Mouse (Mus musculus): ENCODE results near the gene Kcnip2. TPM values are rescaled to one million over a fixed set of nuclear protein-coding genes. Genes with fewer than 3 reads are reported as not detected.

Kcnip2 gene
- total RNA-seq, 1 experiment from 2014 or later: not detected

- ATAC-seq (replicated peaks; ENCODE audit: low read depth, poor library complexity, severe bottlenecking): peak; percentile 95
These were observed 32.5 kb downstream of the Kcnip2 start, which contains the start of gene Mgea5 for GRCm38 (mm10) chr19:45783181-45783932. Gene Mgea5 (minus strand): TSS chr19:45783837.

GRCm38 (mm10) chr19:45782315-45783001 lies 33.4 kb downstream of the Kcnip2 start:
- ATAC-seq (replicated peaks; ENCODE audit: low read depth, poor library complexity, severe bottlenecking): peak; percentile 55

DNA sequence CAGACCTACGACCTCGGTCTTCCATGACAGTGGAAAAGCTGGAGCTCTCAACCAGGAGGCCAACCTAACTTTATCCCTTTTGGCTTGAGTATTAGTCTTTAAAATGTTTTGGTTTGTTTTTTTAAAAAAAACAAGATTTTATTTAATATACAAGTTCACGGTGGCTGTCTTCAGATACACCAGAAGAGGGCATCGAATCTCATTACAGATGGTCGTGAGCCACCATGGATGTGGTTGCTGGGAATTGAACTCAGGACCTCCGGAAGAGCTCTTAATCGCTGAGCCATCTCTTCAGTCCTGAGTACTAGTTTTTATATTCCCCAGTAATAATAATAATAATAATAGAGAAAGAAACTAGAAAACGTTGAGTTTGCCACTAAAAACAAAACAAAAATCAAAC lies 34.2 kb downstream of the Kcnip2 start:
- no peak for ATAC-seq (replicated peaks; ENCODE audit: low read depth, poor library complexity, severe bottlenecking)

DNA sequence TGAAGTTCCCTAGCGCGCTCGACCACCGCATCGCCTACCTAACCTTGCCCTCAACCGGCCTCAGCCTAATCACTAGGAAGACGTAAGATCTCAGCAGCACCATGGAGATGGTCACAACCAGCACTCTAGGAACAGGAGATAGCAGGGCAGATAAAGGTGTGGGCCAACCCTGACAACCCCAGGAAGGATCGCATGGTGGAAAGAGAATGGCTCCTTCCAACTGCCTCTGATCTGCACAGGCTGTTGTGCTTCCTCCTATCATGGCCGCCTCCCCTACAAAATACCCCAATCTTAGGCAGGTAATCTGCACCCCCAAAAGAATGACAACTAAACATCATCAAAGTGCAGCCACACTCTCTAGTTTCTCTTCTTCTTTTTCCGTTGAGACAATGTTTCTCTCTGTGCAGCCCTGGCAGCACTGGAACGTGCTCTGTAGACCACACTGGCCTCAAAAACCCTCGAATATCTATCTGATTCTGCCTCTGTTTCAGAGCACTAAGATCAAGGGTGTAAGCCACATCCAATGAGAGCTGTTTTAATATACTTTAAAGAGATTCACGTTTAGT lies 35.4 kb downstream of the Kcnip2 start:
- ATAC-seq (replicated peaks; ENCODE audit: low read depth, poor library complexity, severe bottlenecking): no peak

- ATAC-seq (replicated peaks; ENCODE audit: low read depth, poor library complexity, severe bottlenecking): no peak
These were observed 40.4 kb downstream of the Kcnip2 start for GRCm38 (mm10) chr19:45775486-45775885.

DNA sequence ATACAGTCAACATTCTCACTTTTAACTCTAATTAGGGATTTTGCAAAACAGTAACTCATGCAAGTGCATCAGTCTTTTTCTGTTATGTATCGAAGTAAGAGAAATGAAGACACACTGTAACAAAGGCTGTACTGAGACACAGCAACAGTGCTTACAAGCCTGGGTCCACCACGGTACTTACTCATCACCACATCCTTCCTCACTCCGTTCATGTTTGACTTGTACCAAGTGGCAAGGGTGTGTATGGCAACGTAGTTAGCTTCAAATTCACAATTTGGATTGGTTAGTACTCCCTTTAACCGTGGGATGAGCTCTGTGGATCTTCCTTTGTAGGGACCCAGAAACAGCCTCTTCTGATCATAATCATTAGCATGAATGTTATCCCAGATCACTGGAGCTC lies 44.4 kb downstream of the Kcnip2 start:
- no peak for ATAC-seq (replicated peaks; ENCODE audit: low read depth, poor library complexity, severe bottlenecking)

DNA sequence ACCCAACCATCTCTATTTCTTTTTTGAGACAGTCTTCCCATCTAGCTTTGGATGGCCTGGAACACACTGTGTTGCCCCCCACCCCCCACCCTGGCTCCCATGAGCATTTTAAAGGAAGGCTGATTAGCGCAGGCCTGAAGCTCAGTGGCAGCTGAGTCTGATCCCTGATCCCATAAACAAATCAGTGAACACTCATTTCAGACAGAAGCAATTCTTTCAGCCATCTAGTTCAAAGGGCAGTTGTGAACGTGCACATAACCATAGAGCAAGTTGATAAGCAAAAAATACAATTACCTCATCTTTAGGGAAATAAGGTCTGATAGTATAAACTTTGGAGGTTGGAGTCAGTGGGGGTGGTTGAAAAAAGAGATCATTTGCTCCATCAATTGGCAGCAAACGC lies 55.1 kb downstream of the Kcnip2 start:
- no peak for ATAC-seq (replicated peaks; ENCODE audit: low read depth, poor library complexity, severe bottlenecking)

DNA sequence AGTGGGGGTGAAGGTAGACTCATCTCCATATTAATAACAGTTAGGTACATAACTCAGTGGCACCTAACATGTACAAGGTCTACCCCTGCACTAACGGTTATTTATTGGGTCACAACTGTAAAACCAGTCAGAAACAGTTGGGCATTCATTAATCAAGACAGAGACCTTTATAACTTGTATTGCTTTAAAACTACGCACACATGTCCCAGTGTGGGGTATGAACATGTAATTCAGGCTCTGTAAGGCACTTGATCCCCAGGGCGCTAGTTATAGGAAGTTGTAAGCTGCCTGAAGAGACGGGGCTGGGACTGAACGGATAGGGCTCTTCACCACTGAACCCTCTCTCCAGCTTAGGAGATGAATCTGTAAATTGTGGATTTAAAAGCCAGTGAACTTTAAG lies 57.2 kb downstream of the Kcnip2 start:
- no peak for ATAC-seq (replicated peaks; ENCODE audit: low read depth, poor library complexity, severe bottlenecking)

DNA sequence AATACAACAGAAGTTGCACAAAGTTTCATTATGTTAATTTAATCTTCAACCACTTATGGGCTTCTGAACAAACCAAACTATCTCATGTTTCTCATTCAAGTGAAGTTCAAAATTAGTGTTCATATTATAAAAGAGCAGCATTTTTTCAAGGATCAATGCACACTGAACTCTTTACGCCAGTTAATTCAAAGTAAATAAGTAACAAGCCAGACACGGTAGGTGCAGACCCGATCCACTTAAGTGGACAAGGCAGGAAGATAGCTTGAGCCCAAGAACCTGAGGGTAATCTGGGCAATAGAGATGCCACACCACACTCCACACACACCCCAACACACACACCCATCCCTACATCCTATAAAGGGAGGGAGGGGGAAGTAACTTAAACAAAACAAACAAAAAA lies 62.3 kb downstream of the Kcnip2 start:
- ATAC-seq (replicated peaks; ENCODE audit: low read depth, poor library complexity, severe bottlenecking): no peak

DNA sequence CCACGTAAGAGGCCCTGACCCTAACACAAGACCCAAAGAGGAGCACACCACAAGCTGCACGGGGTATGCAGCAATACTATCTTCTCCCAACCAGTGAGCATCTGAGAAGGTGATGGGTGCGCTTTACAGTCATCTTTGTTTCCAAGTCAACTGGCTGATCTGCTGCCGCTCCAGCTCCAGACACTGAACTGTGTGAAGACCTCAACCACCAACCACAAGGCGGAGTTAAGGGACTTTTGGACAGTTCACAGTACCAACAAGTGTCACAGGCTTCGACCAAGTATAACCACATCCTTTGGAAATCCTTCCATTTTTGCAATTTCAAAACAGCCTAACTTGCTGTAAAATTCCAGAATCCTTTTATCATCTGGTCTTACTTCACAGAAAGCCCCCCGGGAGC lies 64.0 kb downstream of the Kcnip2 start:
- no peak for ATAC-seq (replicated peaks; ENCODE audit: low read depth, poor library complexity, severe bottlenecking)

- ATAC-seq (replicated peaks; ENCODE audit: low read depth, poor library complexity, severe bottlenecking): peak; percentile 61
These were observed 66.4 kb downstream of the Kcnip2 start, which contains the start of gene Npm3 for GRCm38 (mm10) chr19:45749243-45750043. Gene Npm3 (minus strand): TSS chr19:45749591.

DNA sequence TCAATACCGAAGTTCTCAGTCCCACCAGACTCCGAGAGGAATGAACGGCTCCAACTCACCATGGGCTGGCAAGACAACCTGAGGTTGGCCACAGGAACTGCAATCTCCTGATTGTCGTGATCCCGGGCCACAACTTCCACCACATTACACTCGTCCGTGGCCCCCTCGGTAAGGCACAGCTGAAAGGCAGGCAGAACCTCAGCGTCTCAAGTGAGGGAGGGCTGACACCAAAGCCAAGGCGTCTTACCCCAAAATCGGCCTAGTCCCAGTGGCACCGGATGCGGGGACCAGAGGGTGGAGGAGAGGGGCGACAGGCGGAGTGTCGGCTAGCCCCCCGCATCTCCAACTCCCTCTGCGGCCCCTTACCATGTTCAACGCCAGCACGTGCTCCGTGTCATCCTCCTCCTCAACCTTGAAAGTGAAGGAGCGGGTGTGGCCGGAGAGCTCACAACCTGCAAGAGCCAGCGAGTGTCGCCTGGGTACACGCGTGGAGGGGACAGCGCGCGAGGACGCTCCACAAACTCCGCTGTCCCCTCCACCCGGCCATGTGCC lies 67.1 kb downstream of the Kcnip2 start:
- 0 out of 2 replicates have a peak, but pooled peaks have one; percentile 11 for ATAC-seq (replicated peaks; ENCODE audit: low read depth, poor library complexity, severe bottlenecking)

GRCm38 (mm10) chr19:45748206-45748605 lies 67.7 kb downstream of the Kcnip2 start:
- no peak for ATAC-seq (replicated peaks; ENCODE audit: low read depth, poor library complexity, severe bottlenecking)

DNA sequence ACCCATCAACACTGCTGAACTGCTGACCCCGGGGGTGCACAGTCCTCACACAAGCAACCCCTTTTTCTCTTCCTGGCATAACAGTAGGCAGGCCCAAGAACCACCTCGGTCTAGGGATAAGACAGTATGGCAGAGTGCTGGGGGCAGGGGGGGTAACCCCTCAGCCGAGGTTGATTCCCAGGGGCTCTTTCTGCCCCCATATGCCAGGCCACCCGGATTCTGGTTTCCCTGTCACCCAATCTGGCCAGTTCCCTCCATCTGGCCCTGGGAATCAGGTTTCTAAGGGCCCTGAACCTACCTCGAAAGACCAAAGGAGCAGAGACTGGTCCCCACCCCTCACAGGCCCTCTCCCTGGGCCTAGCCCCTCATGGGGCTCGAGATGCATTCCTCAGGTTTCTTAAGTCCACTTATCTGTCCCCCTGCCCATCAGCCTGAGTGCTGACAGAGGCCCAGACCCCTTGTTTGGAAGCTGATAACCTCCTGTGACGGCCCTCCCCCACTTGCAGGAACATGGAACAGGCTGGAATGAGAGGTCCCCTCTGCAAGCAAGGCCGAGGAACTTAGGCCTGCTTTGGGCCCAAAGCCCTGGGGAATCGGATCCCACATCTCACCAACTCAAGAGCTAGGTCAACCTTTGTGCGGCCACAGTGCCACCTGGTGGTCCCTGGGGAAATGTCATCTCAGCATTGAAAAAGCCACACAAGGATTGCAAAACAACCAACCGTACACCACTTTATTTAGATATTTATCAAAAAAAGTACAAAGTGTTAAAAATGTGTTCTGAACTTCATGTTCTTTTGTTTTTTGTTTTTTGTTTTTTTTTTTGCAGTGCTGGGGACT lies 68.6 kb downstream of the Kcnip2 start:
- ATAC-seq (replicated peaks; ENCODE audit: low read depth, poor library complexity, severe bottlenecking): peak; percentile 62

GRCm38 (mm10) chr19:45746153-45747020 lies 69.5 kb downstream of the Kcnip2 start:
- ATAC-seq (replicated peaks; ENCODE audit: low read depth, poor library complexity, severe bottlenecking): peak; percentile 42

DNA sequence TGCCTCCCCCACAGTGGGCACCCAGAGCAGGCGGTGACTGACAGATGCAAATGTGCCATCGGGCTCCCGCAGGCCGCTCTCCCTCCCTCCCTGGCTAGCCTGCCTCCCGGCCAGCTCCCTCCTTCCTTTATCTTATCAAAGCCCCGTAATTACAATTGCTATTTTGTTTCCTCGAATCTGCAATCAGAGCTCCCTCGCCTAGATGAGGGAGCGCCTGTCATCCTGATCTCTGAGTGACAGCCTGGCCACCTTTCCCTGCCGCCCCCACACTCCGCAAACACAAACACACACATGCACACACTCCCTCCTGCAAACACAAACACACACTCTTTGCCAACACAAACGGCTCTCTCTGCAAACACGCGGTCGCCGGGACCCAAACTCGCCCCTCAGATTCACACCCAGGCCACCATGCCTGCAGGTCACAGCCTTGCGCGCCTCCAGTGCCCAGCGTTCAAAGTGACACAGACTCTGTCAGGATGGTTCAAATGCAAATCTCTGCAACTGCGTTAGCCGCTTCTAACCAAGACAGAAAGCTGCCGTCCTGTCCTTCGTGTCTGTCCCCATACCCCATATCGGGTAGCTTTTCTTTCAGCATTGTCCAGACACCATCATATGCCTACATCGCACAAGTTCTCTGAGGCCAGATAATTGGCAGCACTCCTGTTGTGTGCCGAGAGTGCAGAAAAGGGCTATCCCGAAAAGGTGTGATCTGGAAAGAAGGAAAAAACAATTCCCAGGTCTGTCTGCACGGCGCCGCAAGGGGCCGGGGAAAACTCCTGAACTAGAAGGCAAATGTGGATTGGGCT lies 70.3 kb downstream of the Kcnip2 start:
- ATAC-seq (replicated peaks; ENCODE audit: low read depth, poor library complexity, severe bottlenecking): no peak

- ATAC-seq (replicated peaks; ENCODE audit: low read depth, poor library complexity, severe bottlenecking): no peak
These were observed 72.2 kb downstream of the Kcnip2 start for GRCm38 (mm10) chr19:45743619-45744018.
